ENCODE assay signal across 24 mouse cellular contexts in the genomic region with DNA sequence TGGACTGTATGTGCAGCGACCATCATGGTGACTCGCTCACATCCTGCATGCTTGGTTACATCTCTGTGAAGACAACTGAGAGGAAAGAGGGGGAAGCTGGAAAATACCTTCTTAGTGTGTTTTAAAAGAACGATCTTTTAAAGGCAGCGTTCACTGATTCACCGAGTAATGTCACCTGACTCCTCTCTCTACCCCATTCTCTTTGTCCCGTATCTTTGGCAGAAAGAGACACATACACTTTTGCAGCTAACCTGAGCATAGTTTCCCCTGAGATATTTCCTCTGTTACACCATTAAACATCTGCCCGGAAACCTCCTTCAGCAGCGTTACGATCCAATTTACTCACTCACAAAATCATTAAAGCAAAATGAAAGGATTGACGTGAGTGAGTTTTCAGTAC.
DNase-seq lines count a peak whose midpoint lies in the region; ATAC-seq and TF ChIP-seq lines count a peak whose summit lies in the region.
"Had no signal": no experiment of that assay in that cellular context is flagged by ENCODE, and none has a peak within 500 bp of the region (broad histone marks: within the 10 kb centered on the region; RNA-seq: fewer than 3 reads in every experiment).

No protein-coding gene starts in this region.

- H3K27me3 ChIP-seq in midbrain, embryonic 11.5 days (ENCODE audit: control insufficient read depth, insufficient read depth, low read length), result no peaks in the 10 kb centered on the region
- H3K27me3 ChIP-seq in midbrain, embryonic 10.5 days (ENCODE audit: low read depth, poor library complexity, severe bottlenecking), result no peaks in the 10 kb centered on the region
- H3K27me3 ChIP-seq in hindbrain, embryonic 16.5 days (replicated peaks; ENCODE audit: control insufficient read depth, insufficient read depth, low read length), result no peaks in the 10 kb centered on the region
- H3K27me3 ChIP-seq in midbrain, embryonic 15.5 days (replicated peaks), result no peaks in the 10 kb centered on the region
- H3K27me3 ChIP-seq: embryonic facial prominence, embryonic 13.5 days; liver, embryonic 15.5 days; stomach, embryonic 15.5 days had no signal

- no peak for ATAC-seq in midbrain, embryonic 11.5 days (ENCODE audit: low FRiP score)
- peak; percentile 45; the same call in 1 of the 2 replicates for ATAC-seq in hindbrain, embryonic 16.5 days
- no peak for ATAC-seq in midbrain, embryonic 15.5 days (replicated peaks)
- ATAC-seq: activated CD4-positive, CD25-positive, alpha-beta regulatory T cell, adult 4 months; forebrain, embryonic 14.5 days had no signal

- peak; percentile 82 for DNase-seq in midbrain, embryonic 11.5 days (ENCODE audit: low spot score, missing footprints)
- DNase-seq in midbrain, embryonic 10.5 days (ENCODE audit: low spot score), result no peak
- no peak for DNase-seq in thymus, postnatal 0 days (ENCODE audit: low spot score)
- DNase-seq in left cerebral cortex, adult 2 months (ENCODE audit: extremely low spot score in 1 of 2, low spot score in 2 of 2), result no peak
- no peak for DNase-seq in left cerebral cortex, adult 18-20 months (ENCODE audit: low spot score in 2 of 2)
- DNase-seq: adrenal gland, adult 8-10 months; cerebellum, adult 18-20 months; cerebellum, postnatal 14 days; gastrocnemius, postnatal 10 days; heart, adult 11 months; kidney, adult 11 months; liver; lung, postnatal 4 days; thymus, postnatal 36 days had no signal

- no peak overlapping the region for H3K9ac ChIP-seq in midbrain, embryonic 11.5 days (ENCODE audit: low read length)
- H3K9ac ChIP-seq in hindbrain, embryonic 16.5 days (ENCODE audit: low read depth, low read length), result peak overlapping the region; percentile 27
- H3K9ac ChIP-seq in midbrain, embryonic 15.5 days, result no peak overlapping the region
- H3K9ac ChIP-seq: embryonic facial prominence, embryonic 13.5 days; liver, embryonic 15.5 days; stomach, embryonic 15.5 days had no signal

- no peaks in the 10 kb centered on the region for H3K9me3 ChIP-seq in midbrain, embryonic 11.5 days (ENCODE audit: control insufficient read depth, low read length)
- no peaks in the 10 kb centered on the region for H3K9me3 ChIP-seq in midbrain, embryonic 10.5 days (replicated peaks)
- H3K9me3 ChIP-seq in hindbrain, embryonic 16.5 days (ENCODE audit: control insufficient read depth, low read length), result no peaks in the 10 kb centered on the region
- H3K9me3 ChIP-seq in midbrain, embryonic 15.5 days, result no peaks in the 10 kb centered on the region
- H3K9me3 ChIP-seq: embryonic facial prominence, embryonic 13.5 days; limb, embryonic 10.5 days; liver, embryonic 15.5 days; stomach, embryonic 15.5 days had no signal

- H3K4me3 ChIP-seq in midbrain, embryonic 11.5 days (ENCODE audit: low read depth, low read length), result no peak overlapping the region
- H3K4me3 ChIP-seq in midbrain, embryonic 10.5 days, result no peak overlapping the region
- peak overlapping the region; percentile 28; the same call in 1 of the 2 replicates for H3K4me3 ChIP-seq in hindbrain, embryonic 16.5 days (ENCODE audit: low read length)
- 0 out of 2 replicates have a peak overlapping the region, but pooled peaks have one; percentile 4 for H3K4me3 ChIP-seq in midbrain, embryonic 15.5 days
- no peak overlapping the region for H3K4me3 ChIP-seq in left cerebral cortex, adult 2 months
- H3K4me3 ChIP-seq: embryonic facial prominence, embryonic 13.5 days; limb, embryonic 10.5 days; liver, embryonic 15.5 days; myocyte; stomach, embryonic 15.5 days had no signal

- H3K4me2 ChIP-seq in midbrain, embryonic 11.5 days, result no peak overlapping the region
- peak overlapping the region; percentile 45 for H3K4me2 ChIP-seq in hindbrain, embryonic 16.5 days (ENCODE audit: low read length)
- H3K4me2 ChIP-seq in midbrain, embryonic 15.5 days, result peak overlapping the region; percentile 35
- H3K4me2 ChIP-seq: embryonic facial prominence, embryonic 13.5 days; heart, embryonic 11.5 days; liver, embryonic 15.5 days; stomach, embryonic 15.5 days had no signal

- no peaks in the 10 kb centered on the region for H3K4me1 ChIP-seq in midbrain, embryonic 11.5 days (ENCODE audit: control insufficient read depth, insufficient read depth, low read length)
- no peaks in the 10 kb centered on the region for H3K4me1 ChIP-seq in midbrain, embryonic 10.5 days
- 0 out of 2 replicates have a peak, but pooled peaks cover 2% of the 10 kb centered on the region for H3K4me1 ChIP-seq in hindbrain, embryonic 16.5 days (ENCODE audit: control insufficient read depth, insufficient read depth, low read depth, low read length)
- no peaks in the 10 kb centered on the region for H3K4me1 ChIP-seq in midbrain, embryonic 15.5 days
- H3K4me1 ChIP-seq: embryonic facial prominence, embryonic 13.5 days; limb, embryonic 10.5 days; liver, embryonic 15.5 days; stomach, embryonic 15.5 days had no signal

- 70% methylated on average over 10 of the region's 10 CpGs for WGBS in midbrain, embryonic 11.5 days
- 79% methylated on average over 10 of the region's 10 CpGs for WGBS in midbrain, embryonic 10.5 days
- 51% methylated on average over 10 of the region's 10 CpGs for WGBS in hindbrain, embryonic 16.5 days
- 41% methylated on average over 10 of the region's 10 CpGs for WGBS in midbrain, embryonic 15.5 days

- intact Hi-C loops in left cerebral cortex, adult 2 months (cut with DNase I), result no loop called here

- no peak for TF ChIP-seq CTCF in left cerebral cortex, adult 2 months (IDR thresholded peaks at IDR 0.05)

- no peak overlapping the region for H3K27ac ChIP-seq in midbrain, embryonic 11.5 days (ENCODE audit: low read depth, low read length)
- no peak overlapping the region for H3K27ac ChIP-seq in midbrain, embryonic 10.5 days (replicated peaks)
- H3K27ac ChIP-seq in hindbrain, embryonic 16.5 days (ENCODE audit: low read depth, low read length), result no peak overlapping the region
- no peak overlapping the region for H3K27ac ChIP-seq in midbrain, embryonic 15.5 days
- no peak overlapping the region for H3K27ac ChIP-seq in left cerebral cortex, adult 2 months
- H3K27ac ChIP-seq: embryonic facial prominence, embryonic 13.5 days; limb, embryonic 10.5 days; liver, embryonic 15.5 days; stomach, embryonic 15.5 days had no signal

- no peaks in the 10 kb centered on the region for H3K36me3 ChIP-seq in midbrain, embryonic 11.5 days (ENCODE audit: control insufficient read depth, insufficient read depth, low read length)
- no peaks in the 10 kb centered on the region for H3K36me3 ChIP-seq in midbrain, embryonic 10.5 days
- H3K36me3 ChIP-seq in hindbrain, embryonic 16.5 days (ENCODE audit: control insufficient read depth, insufficient read depth, low read length), result no peaks in the 10 kb centered on the region
- H3K36me3 ChIP-seq in midbrain, embryonic 15.5 days (replicated peaks), result no peaks in the 10 kb centered on the region
- H3K36me3 ChIP-seq: embryonic facial prominence, embryonic 13.5 days; limb, embryonic 10.5 days; liver, embryonic 15.5 days; stomach, embryonic 15.5 days had no signal

Comparison
In these comparisons a context has a peak if more than half of its experiments do, and no peak if none do; other contexts are left out.
1. H3K4me3 ChIP-seq: peak in hindbrain, embryonic 16.5 days (single experiment) and midbrain, embryonic 15.5 days (single experiment); none in midbrain, embryonic 11.5 days (single experiment), midbrain, embryonic 10.5 days (single experiment) and left cerebral cortex, adult 2 months (single experiment).